Mouse (Mus musculus): ENCODE results near the gene Arhgap23.

Gene Arhgap23

DNA sequence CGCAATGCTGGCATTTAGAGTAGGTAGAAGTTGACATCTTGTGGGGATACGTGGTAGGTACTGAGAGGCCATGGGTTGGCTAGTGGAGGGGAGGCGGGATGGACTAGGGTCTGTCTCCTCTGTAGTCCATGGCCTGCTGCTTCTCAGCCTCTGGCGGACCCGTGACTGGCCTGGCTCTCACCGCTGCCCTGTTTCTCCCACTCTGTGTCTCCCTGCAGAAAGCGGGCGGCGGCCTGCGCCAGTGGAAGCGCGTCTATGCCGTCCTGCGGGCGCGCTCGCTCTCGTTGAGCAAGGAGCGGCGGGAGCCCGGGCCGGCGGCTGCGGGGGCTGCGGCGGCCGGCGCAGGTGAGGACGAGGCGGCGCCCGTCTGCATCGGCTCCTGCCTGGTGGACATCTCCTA, 47.8 kb downstream of the Arhgap23 start:
- in situ Hi-C loops (cut with MboI, MseI), result no loop called here

DNA sequence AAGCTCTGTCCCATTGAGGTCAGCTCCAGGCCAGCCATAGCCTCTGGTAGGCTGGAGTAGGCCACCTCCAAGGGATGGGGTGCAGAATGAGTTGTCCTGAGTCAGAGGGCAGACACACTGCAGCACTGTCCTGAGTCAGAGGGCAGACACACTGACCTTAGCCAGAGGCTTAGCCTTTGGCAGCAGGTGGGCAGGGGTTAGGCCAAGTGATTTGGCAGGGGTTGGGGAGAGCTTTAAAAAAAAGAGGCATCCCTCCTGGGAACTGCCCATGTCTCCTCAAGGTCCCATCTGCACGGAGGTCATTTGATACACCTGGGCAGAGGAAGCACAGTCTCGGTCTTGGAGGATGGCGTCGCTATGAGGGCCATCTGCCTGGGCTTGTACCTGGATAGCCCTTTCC, 48.7 kb downstream of the Arhgap23 start:
- in situ Hi-C loops (cut with MboI, MseI), result no loop called here

DNA sequence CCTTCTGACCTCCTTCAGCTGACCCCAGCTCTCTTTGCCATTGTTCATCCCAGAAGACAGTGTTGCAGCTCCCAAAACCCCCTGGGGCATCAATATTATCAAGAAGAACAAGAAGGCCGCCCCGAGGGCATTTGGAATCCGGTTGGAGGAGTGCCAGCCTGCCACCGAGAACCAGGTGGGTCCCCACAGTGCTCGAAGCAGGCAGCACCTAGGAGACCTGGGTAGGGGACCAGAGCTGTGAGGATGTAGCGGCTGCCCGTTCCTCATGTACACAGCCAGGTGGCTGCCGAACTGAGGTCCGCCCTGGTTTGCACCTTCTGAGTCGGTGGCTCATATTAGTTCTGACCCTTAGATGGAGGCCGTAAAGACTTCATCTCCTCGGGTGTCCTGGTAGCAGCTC, 50.6 kb downstream of the Arhgap23 start:
- in situ Hi-C loops (cut with MboI, MseI), result no loop called here

DNA sequence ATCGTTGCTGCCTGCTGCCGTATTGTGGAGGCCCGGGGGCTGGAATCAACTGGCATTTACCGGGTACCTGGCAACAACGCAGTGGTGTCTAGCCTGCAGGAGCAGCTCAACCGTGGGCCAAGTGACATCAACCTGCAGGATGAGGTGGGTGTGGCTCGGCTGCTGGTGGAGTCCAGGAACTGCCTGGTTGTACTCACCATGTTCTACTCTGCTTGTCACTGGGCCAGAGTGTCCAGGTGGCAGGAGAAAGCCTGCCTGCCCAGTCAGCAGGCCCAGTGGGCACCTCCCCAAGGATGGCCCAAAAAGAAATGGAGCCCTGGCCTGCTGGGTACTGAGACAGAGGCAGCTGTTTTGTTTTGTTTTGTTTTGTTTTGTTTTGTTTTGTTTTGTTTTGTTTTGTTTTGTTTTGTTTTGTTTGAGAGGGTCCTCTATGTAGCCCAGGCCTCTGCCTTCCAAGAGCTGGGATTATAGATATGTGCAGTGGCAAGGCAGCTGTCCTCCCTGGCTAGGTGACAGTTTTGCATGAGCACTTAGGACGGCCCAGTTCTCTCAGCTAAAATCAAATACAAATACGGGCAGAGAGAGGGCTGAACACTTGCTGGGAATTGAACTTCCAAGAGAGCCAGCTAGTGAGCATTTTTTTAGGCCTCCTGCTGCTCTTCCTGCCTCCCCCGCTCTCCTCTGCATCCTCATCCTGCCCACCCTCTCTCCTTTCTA, 51.3 kb downstream of the Arhgap23 start:
- in situ Hi-C loops (cut with MboI, MseI), result no loop called here

DNA sequence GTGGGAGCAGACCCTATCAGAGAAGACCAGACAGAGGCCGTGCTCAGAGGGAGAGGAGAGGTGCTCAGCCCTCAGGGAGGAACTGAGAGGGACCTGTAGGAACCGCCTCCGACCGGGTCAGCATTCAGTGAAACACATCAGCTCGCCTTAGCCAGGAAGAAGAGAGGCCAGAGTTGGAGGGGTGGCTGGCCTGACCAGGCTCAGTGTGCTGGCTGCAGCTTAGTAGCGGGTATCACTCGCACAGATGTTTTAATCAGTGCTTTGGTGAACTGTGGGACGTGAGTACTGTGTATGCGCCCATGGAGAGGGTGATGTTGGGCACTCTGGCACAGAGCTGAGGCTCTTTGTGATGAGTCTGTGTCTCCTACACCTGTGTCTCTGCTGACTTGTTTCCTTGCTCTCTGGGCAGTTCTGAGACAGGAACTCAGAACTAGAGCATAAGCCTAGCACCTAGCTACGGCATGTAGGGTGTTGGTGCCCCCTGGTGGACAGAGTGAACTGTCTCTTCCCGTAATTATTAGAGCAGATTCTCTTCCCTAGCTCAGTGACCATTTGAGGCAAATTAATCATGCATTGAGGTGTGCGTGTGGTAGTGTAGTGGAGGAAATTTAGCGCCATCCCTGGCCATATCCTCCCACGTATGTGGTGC, 53.4 kb downstream of the Arhgap23 start:
- in situ Hi-C loops (cut with MboI, MseI), result no loop called here

DNA sequence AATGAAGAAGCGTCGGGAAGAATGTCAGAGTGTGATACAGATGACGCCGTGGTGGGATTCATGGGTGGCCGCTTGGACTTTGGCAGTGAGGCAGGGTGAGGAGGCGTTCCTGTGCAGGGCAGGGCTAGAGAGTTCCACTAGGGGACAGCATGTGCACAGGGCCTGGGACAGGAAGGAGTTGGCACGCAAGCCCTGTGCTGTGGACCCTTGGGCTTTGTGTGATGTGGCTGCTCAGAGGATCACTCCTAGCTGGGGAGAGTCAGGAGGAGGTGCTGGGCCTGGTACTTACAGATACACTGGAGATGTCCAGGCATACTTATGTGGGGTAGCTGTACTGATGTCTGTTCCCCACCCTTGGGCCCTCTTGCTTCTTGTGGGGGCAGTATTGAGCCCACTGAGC, 54.5 kb downstream of the Arhgap23 start:
- in situ Hi-C loops (cut with MboI, MseI), result loop anchor here (10.0 kb wide), 1 partner anchor 255 kb away; no protein-coding TSS in a partner anchor

DNA sequence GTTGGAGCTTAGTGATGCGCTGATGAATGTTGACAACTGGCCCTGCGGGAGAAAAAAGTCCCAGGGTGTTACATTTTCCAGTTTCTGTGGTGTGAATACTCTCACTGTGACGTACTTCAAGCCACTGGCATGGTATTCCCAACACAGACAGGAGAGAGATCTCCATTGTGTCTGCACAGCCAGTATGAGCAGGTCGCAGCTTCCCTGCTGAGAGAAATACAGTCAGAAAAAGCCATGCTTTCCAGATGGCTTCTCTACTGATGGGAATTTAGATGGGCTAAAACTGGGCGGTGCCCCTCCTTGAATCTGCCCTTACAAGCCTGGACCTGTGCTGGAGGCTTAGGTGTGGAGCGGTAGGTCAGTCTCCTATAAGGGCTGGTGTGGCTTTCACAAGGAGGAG, 55.9 kb downstream of the Arhgap23 start:
- in situ Hi-C loops (cut with MboI, MseI), result loop anchor here (10.0 kb wide), 1 partner anchor 256 kb away; no protein-coding TSS in a partner anchor

DNA sequence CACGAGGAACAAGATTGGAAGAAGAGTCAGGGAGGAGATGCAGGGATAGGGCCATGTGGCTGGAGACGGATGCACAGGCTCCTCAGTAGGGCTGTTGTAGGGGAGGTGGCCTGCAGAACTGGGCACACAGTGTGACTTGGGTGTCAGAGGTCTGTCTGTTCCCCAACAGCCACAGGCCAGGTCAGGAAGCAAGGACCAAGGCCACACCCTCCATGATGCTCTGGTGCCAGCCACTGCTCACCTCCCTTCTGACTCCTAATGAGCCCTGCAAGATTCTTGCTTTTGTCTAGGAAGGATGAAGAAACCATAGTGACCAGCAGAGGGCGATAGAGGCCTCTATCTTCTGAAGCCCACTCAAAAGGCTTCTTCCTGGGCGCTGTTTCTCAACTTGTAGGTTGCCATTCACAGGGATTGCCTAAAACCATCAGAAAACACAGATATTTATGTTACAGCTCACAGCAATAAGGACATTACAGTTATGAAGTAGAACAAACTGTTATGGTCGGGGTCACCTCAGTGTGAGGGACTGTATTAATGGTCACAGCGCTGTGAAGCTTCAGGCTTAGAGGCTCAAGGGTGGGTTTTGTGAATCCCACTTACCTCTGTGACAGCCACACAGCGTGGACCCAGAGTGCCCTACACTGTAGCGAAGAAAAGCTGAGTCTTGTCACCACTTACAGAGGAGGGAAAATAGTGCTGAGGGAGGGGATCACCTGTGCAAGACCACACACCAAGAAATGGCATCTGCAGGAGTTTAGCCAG, 61.2 kb downstream of the Arhgap23 start:
- in situ Hi-C loops (cut with MboI, MseI), result loop anchor here (10.0 kb wide), 1 partner anchor 262 kb away; no protein-coding TSS in a partner anchor

DNA sequence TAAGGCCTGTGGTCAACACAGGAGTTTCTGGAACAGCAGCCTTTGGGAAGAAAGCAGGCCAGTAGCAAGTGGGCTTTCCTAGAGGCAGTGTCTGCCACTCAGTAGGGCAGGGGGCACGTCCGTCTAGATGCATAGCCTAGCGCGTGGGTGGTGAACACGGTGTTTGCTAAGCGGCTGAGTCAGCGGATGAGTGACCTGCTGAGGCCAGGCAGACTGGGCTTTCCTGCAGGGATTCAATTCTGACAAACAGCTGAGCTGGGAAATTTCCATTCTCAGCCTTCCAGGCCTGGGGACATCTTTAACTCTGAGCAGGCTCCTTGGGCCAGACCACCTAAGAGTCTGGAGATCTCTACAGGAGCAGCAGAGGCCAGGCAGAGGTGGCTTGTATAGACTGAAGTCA, 62.1 kb downstream of the Arhgap23 start:
- in situ Hi-C loops (cut with MboI, MseI), result loop anchor here (10.0 kb wide), 1 partner anchor 263 kb away; no protein-coding TSS in a partner anchor

DNA sequence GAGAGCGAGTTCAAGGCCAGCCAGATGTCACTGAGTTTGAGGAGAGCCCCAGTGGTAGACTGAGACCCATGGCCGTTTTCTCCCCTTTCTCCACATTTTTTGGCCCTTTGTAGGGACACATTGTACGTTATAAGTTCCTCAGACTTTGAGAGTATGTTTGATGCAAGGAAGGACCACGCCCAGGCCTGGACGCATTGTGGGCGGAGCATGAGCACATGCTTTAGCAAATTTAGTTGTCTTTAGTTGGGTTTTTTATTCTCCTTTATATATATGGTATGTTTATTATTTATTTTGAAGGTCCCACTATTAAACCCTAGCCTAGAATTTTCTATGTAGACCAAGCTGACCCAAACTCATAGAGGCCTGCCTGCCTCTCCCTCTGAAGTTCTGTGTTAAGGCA, 63.0 kb downstream of the Arhgap23 start:
- in situ Hi-C loops (cut with MboI, MseI), result loop anchor here (10.0 kb wide), 1 partner anchor 264 kb away; no protein-coding TSS in a partner anchor

DNA sequence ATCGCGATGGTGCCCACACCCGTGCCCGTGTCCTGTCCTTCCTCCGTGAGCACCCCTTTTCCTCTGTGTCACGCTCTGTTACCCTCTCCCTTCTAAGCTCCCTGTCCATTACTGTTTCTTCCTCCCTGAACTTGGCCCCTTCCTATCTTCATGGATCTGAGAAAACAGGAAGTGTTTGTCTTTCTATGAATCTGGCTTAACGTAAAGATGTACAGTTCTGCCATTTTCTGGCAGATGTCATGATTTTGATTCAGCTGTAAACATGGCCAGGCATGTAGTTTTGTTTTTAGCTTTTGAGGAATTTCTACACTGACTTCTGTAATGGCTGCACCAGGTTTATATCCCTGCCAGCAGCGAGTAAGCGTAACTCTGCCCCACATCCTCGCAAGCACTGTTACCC, 63.8 kb downstream of the Arhgap23 start:
- in situ Hi-C loops (cut with MboI, MseI), result loop anchor here (10.0 kb wide), 1 partner anchor 264 kb away; no protein-coding TSS in a partner anchor

DNA sequence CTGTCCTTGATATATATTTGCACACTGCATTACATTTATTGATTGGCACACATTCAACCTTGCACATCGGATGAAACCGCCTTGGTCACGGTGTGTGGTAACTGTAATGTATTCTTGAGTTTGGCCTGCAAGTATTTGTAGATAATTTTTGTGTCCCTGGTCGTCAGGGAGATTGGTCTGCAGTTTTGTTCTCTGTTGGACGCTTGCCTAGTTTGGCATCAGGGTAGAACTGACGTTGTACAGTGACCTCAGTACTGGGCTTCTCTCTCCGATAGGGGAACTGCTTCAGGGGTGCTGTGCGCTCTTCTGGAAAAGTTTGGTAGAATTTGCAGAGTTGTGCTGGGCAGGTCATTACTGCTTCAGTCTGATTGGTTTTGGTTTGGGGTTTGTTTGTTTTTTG, 64.5 kb downstream of the Arhgap23 start:
- in situ Hi-C loops (cut with MboI, MseI), result loop anchor here (10.0 kb wide), 1 partner anchor 265 kb away; no protein-coding TSS in a partner anchor

DNA sequence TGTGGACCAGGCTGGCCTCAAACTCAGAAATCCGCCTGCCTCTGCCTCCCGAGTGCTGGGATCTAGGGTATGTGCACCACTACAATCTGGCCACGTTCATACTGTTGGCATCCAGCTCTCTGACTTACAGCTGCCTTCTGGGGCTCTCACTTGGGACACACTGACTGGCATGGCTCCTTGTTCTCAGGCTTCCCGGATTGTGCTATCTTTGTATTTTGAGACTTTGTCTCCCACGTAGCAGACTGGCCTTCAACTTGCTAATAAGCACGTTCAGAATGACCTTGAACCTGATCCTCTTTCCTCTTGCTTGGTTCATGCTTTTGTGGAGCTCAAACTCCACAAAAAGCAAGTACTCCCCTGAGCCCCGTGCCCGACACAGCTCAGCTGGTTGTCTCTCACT, 70.3 kb downstream of the Arhgap23 start:
- in situ Hi-C loops (cut with MboI, MseI), result loop anchor here (5.0 kb wide), 2 partner anchors 97 to 142 kb away; partner anchors contain the start of gene Epop

DNA sequence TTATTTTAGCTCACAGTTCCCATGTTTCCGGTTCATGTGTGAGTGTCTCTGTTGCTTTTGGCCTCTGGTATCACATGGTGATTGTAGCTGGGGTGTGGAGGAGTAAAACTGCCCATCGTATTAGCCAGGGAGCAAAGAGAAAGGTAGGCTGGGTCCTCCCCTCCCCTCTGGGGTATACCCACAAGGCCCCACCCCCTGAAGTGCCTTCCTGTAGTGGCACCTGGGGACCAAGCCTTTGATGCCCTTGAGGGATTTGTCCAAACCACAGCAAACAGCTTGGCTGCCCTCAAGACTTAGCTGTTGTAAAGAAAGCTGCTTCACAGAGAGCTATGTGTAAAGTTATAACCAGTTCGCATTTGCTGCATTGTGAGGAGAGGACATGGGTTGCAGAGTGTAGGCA, 72.3 kb downstream of the Arhgap23 start:
- in situ Hi-C loops (cut with MboI, MseI), result loop anchor here (5.0 kb wide), 2 partner anchors 95 to 140 kb away; partner anchors contain the start of gene Epop

DNA sequence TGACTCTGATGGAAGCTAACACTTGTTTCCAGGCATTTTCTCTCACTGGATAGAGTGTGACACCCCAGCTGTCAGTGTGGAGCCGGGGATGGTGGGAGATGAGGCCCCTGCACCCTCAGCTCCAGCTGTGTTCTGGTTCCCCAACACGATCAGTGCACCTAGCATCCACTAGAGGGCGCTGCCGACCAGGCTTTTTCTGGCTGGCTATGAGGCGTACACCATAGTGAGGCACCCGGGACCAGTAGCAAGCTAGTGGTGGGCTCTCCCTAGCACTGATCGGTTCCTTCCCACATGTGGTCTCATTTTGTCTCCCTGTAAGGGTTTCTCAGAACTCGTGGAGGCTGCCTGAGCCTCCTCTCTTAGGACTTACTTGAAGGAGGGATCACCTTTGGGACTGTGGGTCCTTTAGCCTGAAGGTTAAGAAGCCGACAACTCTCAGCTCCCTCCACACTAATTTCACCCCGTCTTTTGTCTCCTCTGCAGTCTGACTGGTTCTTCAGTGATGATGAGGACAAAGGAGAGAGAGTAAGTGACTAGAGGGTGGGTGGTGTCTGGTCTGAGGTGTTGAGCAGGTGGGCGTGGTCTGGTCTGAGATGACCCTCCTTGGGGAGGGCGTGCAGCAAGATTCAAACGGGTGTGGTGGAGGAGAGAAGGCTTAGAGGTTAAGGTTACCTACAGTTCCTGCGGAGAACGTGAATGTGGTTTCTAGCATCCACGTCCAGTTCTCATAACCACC, 74.4 kb downstream of the Arhgap23 start:
- in situ Hi-C loops (cut with MboI, MseI), result loop anchor here (5.0 kb wide), 2 partner anchors 93 to 138 kb away; partner anchors contain the start of gene Epop

DNA sequence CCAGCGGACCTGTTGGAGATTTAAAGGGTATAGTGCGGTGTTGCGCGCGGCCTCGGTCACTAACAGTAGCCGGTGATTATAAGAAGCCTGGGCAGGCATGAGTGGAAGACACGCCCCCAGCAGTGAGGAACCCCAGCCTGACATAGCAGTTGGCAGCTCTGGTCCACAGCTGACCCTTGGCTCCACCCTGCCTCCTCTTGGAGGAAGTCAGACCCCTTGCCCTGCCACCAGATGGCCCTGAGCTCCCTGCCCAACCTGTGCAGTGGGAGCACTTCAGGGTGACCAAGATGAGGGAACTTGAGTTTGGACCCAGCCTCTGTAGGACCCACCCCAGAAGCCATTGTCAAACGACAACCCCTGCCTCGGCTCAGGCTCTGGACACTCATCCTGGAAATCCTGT, 76.3 kb downstream of the Arhgap23 start:
- in situ Hi-C loops (cut with MboI, MseI), result no loop called here

DNA sequence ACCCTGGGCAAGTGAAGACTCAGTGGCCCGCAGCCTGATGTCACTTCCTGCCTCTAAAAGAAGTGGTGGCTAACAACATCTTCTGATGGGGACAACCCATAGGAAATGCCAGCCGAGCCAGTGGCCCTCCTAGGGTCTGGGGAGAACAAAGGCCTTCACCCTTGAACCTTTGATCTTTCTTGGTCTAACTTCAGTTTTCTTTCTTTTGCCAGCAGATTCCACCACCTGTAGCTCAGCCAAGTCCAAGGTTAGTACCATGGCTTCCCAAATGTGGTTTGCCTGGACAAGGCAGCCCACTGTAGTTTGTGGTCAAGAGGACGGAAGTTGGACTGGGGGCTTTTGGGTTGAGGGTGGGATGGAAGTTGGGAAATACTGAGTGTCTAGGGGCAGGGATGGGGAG, 77.5 kb downstream of the Arhgap23 start:
- in situ Hi-C loops (cut with MboI, MseI), result no loop called here

DNA sequence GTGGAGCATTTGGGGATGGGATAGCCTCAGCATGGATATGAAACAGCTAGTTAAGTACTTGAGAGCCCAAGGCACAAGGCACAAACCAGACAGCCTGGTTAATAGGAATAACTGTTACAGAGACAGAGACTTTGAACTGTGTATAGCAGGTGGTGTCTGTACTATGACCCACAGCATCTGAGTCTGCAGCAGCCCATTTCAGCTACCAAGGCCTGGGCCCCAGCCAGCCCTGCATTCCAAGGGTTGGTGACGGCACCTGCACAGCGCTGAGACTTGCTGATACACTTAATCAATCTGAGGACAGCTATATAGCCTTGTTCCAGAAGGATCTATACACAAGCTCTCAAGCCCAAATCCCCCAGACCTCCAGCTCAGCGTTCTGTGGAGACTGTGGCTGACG, 82.2 kb downstream of the Arhgap23 start:
- in situ Hi-C loops (cut with MboI, MseI), result no loop called here

DNA sequence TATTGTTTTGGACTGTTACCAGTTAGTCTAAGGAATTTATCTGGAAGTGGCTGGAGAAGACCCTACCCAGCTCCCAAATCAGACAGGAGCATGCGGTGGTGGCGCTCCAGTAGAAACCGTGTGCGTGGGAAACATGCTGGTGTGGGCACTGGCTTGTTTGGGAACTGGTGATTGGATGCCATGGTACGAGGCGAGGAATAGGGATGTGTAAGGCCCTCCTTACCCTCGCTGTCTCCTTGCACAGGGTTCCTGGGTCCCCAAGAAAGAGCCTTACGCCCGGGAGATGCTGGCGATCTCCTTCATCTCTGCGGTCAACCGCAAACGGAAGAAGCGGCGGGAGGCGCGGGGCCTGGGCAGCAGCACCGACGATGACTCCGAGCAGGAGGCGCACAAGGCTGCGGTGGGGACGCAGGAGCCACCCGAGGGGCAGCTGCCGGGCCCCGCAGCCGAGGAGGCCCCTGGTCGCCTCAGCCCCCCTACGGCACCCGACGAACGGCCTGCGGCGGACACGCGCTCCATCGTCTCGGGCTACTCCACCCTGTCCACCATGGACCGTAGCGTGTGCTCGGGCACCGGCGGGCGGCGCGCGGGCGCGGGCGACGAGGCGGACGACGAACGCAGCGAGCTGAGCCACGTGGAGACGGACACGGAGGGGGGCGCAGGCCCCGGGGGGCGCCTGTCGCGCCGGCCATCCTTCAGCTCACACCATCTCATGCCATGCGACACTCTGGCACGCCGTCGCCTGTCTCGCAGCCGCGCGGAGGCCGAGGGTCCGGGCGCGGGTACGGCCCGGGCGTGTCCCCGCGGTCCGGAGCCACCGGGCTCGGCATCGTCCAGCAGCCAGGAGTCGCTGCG, 84.8 kb downstream of the Arhgap23 start, which contains the start of gene 4933428G20Rik:
Gene 4933428G20Rik, minus strand, starts transcription at position 476 of the 855 bp plus-strand sequence.
- in situ Hi-C loops (cut with MboI, MseI), result no loop called here
